Mouse (Mus musculus): ENCODE results near the gene Aph1b.
"Not testable (repeated sequence)": the region's sequence is repeated elsewhere in the genome, so short reads cannot be mapped to it uniquely, and the experiment has no call there.

The Aph1b gene

DNA sequence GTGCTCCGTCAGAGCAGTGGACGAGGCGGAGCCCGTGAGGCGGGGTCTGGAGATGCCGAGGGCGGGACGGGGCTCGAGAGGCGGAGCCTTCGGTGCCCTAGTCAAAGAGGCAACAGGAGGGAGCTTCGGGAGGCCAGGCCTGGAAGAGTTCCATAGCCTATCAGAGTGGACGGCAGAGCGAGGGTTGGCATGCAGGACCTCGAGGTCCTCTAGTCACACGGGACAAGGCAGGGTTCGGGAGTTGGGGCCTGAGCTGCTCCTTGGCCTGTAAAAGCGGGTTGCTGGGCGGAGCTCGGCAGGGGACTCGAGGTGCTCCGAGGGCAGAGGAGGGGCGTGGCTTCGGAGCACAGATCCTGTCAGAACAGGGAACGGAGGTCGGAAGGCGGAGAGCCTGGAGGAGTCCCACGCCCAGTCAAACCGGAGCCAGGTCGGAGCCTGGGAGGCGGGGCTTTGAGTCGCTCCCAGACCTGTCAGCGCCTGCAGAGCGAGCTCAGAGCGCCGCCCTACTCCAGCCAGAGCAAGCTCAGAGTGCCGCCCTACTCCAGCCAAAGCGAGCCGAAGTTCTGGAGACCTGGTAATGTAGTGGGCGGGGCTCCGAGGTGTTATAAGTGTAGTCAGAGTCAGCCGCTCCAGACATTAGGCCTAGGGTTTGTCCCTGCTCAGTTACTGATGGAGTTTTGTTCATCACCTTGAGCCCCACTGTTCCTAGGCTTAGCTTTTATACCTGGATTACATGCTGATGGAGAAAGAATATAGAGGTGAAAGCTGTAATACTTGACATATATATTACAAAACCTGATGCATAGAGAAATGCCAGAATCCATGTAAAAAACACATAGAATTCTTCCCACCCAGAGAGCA, at the start of gene Aph1b:
Gene Aph1b, minus strand, starts transcription at position 27 of the 861 bp plus-strand sequence.
- peak; percentile 99 for DNase-seq (ENCODE audit: low read depth)

DNA sequence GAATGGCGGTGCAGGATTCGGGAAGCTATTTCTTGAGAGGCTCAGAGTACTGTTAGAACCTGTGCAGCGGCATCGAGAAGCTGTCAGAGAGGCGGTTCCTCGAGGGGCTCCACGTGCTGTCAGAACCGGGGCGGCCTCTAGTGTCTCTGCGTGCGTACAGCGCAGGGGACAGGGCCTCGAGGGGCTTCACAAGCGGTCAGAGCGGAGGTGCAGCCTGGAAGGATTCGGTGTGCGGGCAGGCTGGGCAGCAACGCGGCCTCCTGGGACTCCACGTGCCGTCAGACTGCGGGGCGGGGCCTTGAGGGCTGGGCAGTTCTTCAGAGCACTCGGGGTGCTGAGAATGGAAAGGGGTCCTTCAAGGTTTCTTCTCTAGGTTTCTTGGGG, 39.8 kb upstream of the Aph1b start:
- no peak for DNase-seq (ENCODE audit: low read depth)

GRCm38 (mm10) chr9:66834318-66835096, 39.2 kb upstream of the Aph1b start, which contains the start of gene Aph1c:
TSS of gene Aph1c (minus strand) at chr9:66834726.
- DNase-seq (ENCODE audit: low read depth), result peak; percentile 91

GRCm38 (mm10) chr9:66833851-66834250, 38.6 kb upstream of the Aph1b start:
- no peak for DNase-seq (ENCODE audit: low read depth)

GRCm38 (mm10) chr9:66832366-66832908, 37.1 kb upstream of the Aph1b start:
- DNase-seq (ENCODE audit: low read depth), result peak; percentile 85

- DNase-seq (ENCODE audit: low read depth), result peak; percentile 84
These were observed 30.7 kb upstream of the Aph1b start for GRCm38 (mm10) chr9:66825990-66826389.

GRCm38 (mm10) chr9:66822255-66822654, 27.0 kb upstream of the Aph1b start:
- DNase-seq (ENCODE audit: low read depth), result not testable (repeated sequence)

DNA sequence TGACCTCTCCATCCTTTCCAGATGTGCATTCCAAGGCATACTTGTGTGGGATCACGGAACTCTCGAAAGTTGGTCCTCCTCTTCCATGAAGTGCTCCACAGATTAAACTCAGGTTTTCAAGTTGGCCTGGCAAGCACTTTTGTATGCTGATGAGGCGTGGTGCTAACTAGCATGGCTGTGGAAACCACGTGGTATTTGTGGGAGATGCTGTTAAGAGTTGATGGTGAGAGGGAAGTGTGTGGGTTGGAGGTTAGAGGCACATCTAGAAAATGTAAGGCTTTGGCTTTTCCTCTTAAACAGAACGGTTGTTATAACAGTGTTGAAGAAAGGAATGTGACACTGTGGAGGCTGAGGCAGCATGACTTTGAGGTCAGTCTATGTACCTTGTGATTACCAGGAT, 25.7 kb upstream of the Aph1b start:
- peak; percentile 46 for DNase-seq (ENCODE audit: low read depth)

DNA sequence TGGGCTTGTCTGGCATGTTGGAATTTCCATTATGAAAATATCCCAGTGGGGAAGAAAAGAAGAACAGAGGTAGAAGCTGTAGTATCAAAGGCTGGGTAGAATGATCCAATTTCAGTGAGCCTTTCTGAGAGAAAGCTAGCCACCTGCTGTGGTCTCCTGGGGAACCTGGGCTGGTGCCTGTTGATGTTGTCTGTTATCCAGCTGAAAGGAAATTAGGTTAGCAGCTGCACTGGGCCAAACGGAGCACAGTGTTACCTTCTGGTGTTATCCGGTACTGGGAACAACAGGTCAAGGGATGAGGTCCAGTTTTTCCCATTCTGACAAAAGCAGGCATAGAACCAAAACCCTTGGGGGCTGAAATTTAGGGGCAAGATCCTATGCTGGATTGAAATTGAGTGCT, 18.1 kb upstream of the Aph1b start:
- DNase-seq (ENCODE audit: low read depth), result no peak

- not testable (repeated sequence) for DNase-seq (ENCODE audit: low read depth)
These were observed 10.7 kb upstream of the Aph1b start for GRCm38 (mm10) chr9:66805951-66806350.

GRCm38 (mm10) chr9:66801947-66802346, 6.7 kb upstream of the Aph1b start:
- no peak for DNase-seq (ENCODE audit: low read depth)

DNA sequence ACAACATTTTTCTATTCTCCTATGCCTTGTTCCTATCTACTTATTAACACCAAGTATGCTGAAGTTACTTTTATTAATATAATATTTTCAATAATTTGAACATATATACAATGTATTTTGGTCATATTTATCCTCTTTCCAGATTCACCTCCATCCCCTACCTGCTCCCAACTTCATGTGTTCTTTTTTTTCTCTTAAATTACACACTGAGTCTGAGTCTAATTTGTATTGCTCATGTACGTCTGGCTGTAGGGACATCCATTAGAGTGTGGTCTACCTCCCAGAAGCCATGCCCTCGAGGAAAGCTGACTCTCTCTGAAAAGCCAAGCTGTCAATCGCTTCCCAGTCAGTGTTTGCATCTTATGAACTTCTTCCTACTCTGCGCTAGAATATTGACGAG, 1.4 kb upstream of the Aph1b start, which contains the start of gene Gm10647:
Gene Gm10647, plus strand, starts transcription at position 301 of the 400 bp plus-strand sequence.
- DNase-seq (ENCODE audit: low read depth), result no peak

- DNase-seq (ENCODE audit: low read depth), result peak; percentile 24
These were observed 444 bp downstream of the Aph1b start for GRCm38 (mm10) chr9:66794629-66795463.

- peak; percentile 77 for DNase-seq (ENCODE audit: low read depth)
These were observed 7.5 kb downstream of the Aph1b start for GRCm38 (mm10) chr9:66787821-66788220.

- DNase-seq (ENCODE audit: low read depth), result not testable (repeated sequence)
These were observed 10.7 kb downstream of the Aph1b start for GRCm38 (mm10) chr9:66784552-66784951.

DNA sequence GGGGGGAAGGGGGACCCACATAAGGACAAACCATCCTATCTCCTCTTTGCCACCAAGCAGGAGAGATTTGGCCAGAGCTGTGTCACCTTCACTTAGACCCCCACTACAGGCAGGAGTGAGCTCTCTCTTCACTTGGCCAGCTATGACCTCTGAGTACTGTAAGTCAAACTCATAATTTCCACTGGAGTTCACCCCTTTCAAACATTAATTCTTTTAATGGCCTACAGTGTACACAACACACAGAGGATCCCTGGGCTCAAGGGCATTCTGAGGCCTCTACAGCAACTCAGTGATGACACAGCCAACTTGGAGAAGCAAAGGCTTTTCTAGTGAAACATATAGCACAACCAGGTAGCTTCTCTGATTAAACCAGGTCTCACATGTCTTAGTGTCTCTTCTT, 24.6 kb downstream of the Aph1b start:
- no peak for DNase-seq (ENCODE audit: low read depth)

- DNase-seq (ENCODE audit: low read depth), result peak; percentile 31
These were observed 26.0 kb downstream of the Aph1b start for GRCm38 (mm10) chr9:66769275-66769674.

GRCm38 (mm10) chr9:66768721-66769120, 26.6 kb downstream of the Aph1b start:
- no peak for DNase-seq (ENCODE audit: low read depth)

- no peak for DNase-seq (ENCODE audit: low read depth)
These were observed 34.3 kb downstream of the Aph1b start for GRCm38 (mm10) chr9:66760991-66761390.

- no peak for DNase-seq (ENCODE audit: low read depth)
These were observed 42.4 kb downstream of the Aph1b start for GRCm38 (mm10) chr9:66752849-66753248.

DNA sequence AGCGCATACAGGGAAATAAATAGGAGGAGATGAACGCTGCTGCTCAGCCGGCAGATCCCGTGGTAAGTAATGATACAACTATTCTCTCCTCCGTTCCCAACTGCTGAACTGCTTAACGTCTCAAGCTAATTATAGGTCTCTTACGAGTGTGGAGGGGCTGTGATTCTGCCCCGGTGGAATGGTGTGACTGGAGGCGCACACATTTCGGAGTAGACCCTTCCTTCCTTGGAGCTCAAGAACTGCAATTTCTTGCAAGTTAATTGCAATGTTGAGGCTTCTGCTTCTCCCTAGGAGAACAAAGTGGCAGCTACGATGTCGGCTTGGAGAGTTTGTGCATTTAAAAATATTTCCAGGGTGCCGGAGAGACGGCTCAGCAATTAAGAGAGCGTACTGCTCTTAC, 46.9 kb downstream of the Aph1b start:
- DNase-seq (ENCODE audit: low read depth), result no peak

DNA sequence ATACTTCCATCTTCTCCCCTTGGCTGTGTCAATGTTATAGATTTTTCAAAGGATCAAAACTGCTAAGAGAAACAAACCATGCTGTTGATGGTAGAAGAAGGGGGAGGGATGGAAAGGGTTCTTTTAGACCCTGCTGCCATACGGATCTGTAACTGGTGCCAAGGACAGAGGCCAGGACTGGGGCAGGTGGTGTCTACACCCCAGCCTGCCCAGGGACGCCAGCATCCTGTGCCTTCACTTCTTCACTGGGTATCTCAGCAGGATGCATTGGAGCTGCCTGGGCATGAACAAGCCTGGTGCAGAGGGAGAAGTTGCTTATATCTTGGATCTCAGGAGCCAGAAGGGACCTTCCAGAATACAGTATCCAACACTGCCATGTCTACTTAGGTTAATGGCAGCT, 50.8 kb downstream of the Aph1b start:
- DNase-seq (ENCODE audit: low read depth), result no peak
